Mouse (Mus musculus): Measurements from ENCODE around the gene Mutyh. TPM values are rescaled to one million over a fixed set of nuclear protein-coding genes. Genes with fewer than 3 reads are reported as not detected.

Gene Mutyh
- total RNA-seq, 2 experiments from 2014 or later, result 0.84 TPM; not detected in 1

Other genes with a start within 250 kb of the Mutyh start
- 5.9 TPM in 1 of 2 replicates, not detected in the other for gene Ccdc17, start 211.1 kb upstream of the Mutyh start, total RNA-seq (2015; ENCODE audit: low replicate concordance)
- 2.6 and 5.3 TPM in 2 replicates for gene Ccdc17, start 211.1 kb upstream of the Mutyh start, total RNA-seq (2017; ENCODE audit: low replicate concordance)
- 75.5 and 103 TPM in 2 replicates for gene Nasp, start 179.8 kb upstream of the Mutyh start, total RNA-seq (2015; ENCODE audit: low replicate concordance)
- gene Nasp, start 179.8 kb upstream of the Mutyh start, total RNA-seq (2017; ENCODE audit: low replicate concordance), result 126 and 154 TPM in 2 replicates
- 130 and 134 TPM in 2 replicates for gene Akr1a1, start 156.0 kb upstream of the Mutyh start, total RNA-seq (2015; ENCODE audit: low replicate concordance)
- 99.1 and 124 TPM in 2 replicates for gene Akr1a1, start 156.0 kb upstream of the Mutyh start, total RNA-seq (2017; ENCODE audit: low replicate concordance)
- gene Prdx1, start 122.2 kb upstream of the Mutyh start, total RNA-seq (2015; ENCODE audit: low replicate concordance), result 99.3 and 104 TPM in 2 replicates
- gene Prdx1, start 122.2 kb upstream of the Mutyh start, total RNA-seq (2017; ENCODE audit: low replicate concordance), result 39.4 and 52.6 TPM in 2 replicates
- 2.9 and 12.6 TPM in 2 replicates for gene Mmachc, start 99.3 kb upstream of the Mutyh start, total RNA-seq (2015; ENCODE audit: low replicate concordance)
- gene Mmachc, start 99.3 kb upstream of the Mutyh start, total RNA-seq (2017; ENCODE audit: low replicate concordance), result 1.5 and 3.6 TPM in 2 replicates
- 61.2 and 127 TPM in 2 replicates for gene Ccdc163, start 99.2 kb upstream of the Mutyh start, total RNA-seq (2015; ENCODE audit: low replicate concordance)
- gene Ccdc163, start 99.2 kb upstream of the Mutyh start, total RNA-seq (2017; ENCODE audit: low replicate concordance), result 11.7 and 21.4 TPM in 2 replicates
- 5.0 and 17.2 TPM in 2 replicates for gene Tesk2, start 86.8 kb upstream of the Mutyh start, total RNA-seq (2015; ENCODE audit: low replicate concordance)
- gene Tesk2, start 86.8 kb upstream of the Mutyh start, total RNA-seq (2017; ENCODE audit: low replicate concordance), result 2.8 and 3.6 TPM in 2 replicates
- gene Toe1, start 83 bp upstream of the Mutyh start, total RNA-seq (2015; ENCODE audit: low replicate concordance), result 4.6 and 6.8 TPM in 2 replicates
- gene Toe1, start 83 bp upstream of the Mutyh start, total RNA-seq (2017; ENCODE audit: low replicate concordance), result 4.1 and 27.0 TPM in 2 replicates
- not detected in 2 replicates for gene Hpdl, start 14.0 kb downstream of the Mutyh start, total RNA-seq (2015; ENCODE audit: low replicate concordance)
- not detected in 2 replicates for gene Hpdl, start 14.0 kb downstream of the Mutyh start, total RNA-seq (2017; ENCODE audit: low replicate concordance)
- not detected in 2 replicates for gene Zswim5, start 69.7 kb downstream of the Mutyh start, total RNA-seq (2015; ENCODE audit: low replicate concordance)
- not detected in 2 replicates for gene Zswim5, start 69.7 kb downstream of the Mutyh start, total RNA-seq (2017; ENCODE audit: low replicate concordance)
- 568 and 832 TPM in 2 replicates for gene Urod, start 186.7 kb downstream of the Mutyh start, total RNA-seq (2015; ENCODE audit: low replicate concordance)
- 532 and 823 TPM in 2 replicates for gene Urod, start 186.7 kb downstream of the Mutyh start, total RNA-seq (2017; ENCODE audit: low replicate concordance)
- 9.0 and 9.2 TPM in 2 replicates for gene Hectd3, start 187.6 kb downstream of the Mutyh start, total RNA-seq (2015; ENCODE audit: low replicate concordance)
- gene Hectd3, start 187.6 kb downstream of the Mutyh start, total RNA-seq (2017; ENCODE audit: low replicate concordance), result 20.5 and 23.7 TPM in 2 replicates
- gene Eif2b3, start 211.7 kb downstream of the Mutyh start, total RNA-seq (2015; ENCODE audit: low replicate concordance), result 5.0 and 7.9 TPM in 2 replicates
- gene Eif2b3, start 211.7 kb downstream of the Mutyh start, total RNA-seq (2017; ENCODE audit: low replicate concordance), result 7.8 and 9.6 TPM in 2 replicates